Comparison of ENCODE assay signal across 25 mouse cellular contexts in genomic region chr10:92791908-92792307, GRCm38 (mm10).
DNase-seq lines count a peak whose midpoint lies in the region; ATAC-seq lines count a peak whose summit lies in the region.
"Had no signal": no experiment of that assay in that cellular context is flagged by ENCODE, and none has a peak within 500 bp of the region (broad histone marks: within the 10 kb centered on the region; RNA-seq: fewer than 3 reads in every experiment).

No protein-coding gene starts in this region.

- H3K9me3 ChIP-seq in midbrain, embryonic 10.5 days (replicated peaks), result no peaks in the 10 kb centered on the region
- H3K9me3 ChIP-seq in midbrain, embryonic 16.5 days (replicated peaks; ENCODE audit: control insufficient read depth, low read length, poor library complexity, severe bottlenecking), result no peaks in the 10 kb centered on the region
- H3K9me3 ChIP-seq in forebrain, embryonic 13.5 days (replicated peaks), result no peaks in the 10 kb centered on the region
- no peaks in the 10 kb centered on the region for H3K9me3 ChIP-seq in midbrain, embryonic 13.5 days
- H3K9me3 ChIP-seq: embryonic facial prominence, embryonic 13.5 days; heart, embryonic 12.5 days; hindbrain, embryonic 15.5 days; intestine, embryonic 15.5 days; limb, embryonic 10.5 days; liver, embryonic 15.5 days; lung, embryonic 15.5 days; megakaryocyte, embryonic 14.5 days had no signal

- peak; percentile 14 for DNase-seq in embryo, embryonic 10.5 days (ENCODE audit: low spot score)
- no peak for DNase-seq in embryo, embryonic 9.5 days (ENCODE audit: extremely low spot score)
- DNase-seq in midbrain, embryonic 10.5 days (ENCODE audit: low spot score), result peak; percentile 17
- DNase-seq in urinary bladder, postnatal 36 days (ENCODE audit: low spot score in 2 of 2), result no peak
- no peak for DNase-seq in MN1 (ENCODE audit: low spot score)
- DNase-seq: adrenal gland, postnatal 25 days; cerebellum, adult 9-11 months; heart, postnatal 10 days; kidney, adult 9 months; kidney, postnatal 14 days; liver; lung, postnatal 36 days had no signal

- H3K27ac ChIP-seq in midbrain, embryonic 10.5 days (replicated peaks), result peak overlapping the region; percentile 78
- no peak overlapping the region for H3K27ac ChIP-seq in midbrain, embryonic 16.5 days (ENCODE audit: low read length)
- peak overlapping the region; percentile 17; the same call in 1 of the 2 replicates for H3K27ac ChIP-seq in forebrain, embryonic 13.5 days
- H3K27ac ChIP-seq in midbrain, embryonic 13.5 days, result peak overlapping the region; percentile 54
- H3K27ac ChIP-seq: embryonic facial prominence, embryonic 13.5 days; hindbrain, embryonic 15.5 days; intestine, embryonic 15.5 days; layer of hippocampus, adult 2 months; limb, embryonic 10.5 days; liver, embryonic 15.5 days; lung, embryonic 15.5 days had no signal

- no peak overlapping the region for H3K4me3 ChIP-seq in midbrain, embryonic 10.5 days
- H3K4me3 ChIP-seq in midbrain, embryonic 16.5 days (ENCODE audit: low read depth, low read length), result no peak overlapping the region
- no peak overlapping the region for H3K4me3 ChIP-seq in forebrain, embryonic 13.5 days
- no peak overlapping the region for H3K4me3 ChIP-seq in midbrain, embryonic 13.5 days (replicated peaks)
- H3K4me3 ChIP-seq: embryonic facial prominence, embryonic 13.5 days; erythroblast, embryonic 14.5 days; heart, embryonic 12.5 days; hindbrain, embryonic 15.5 days; intestine, embryonic 15.5 days; layer of hippocampus, adult 2 months; limb, embryonic 10.5 days; liver, embryonic 15.5 days; lung, embryonic 15.5 days; megakaryocyte, embryonic 14.5 days had no signal

- peaks cover 30% of the 10 kb centered on the region for H3K4me1 ChIP-seq in midbrain, embryonic 10.5 days
- H3K4me1 ChIP-seq in midbrain, embryonic 16.5 days (ENCODE audit: control insufficient read depth, insufficient read depth, low read length), result peaks cover 9% of the 10 kb centered on the region
- peaks cover 13% of the 10 kb centered on the region for H3K4me1 ChIP-seq in forebrain, embryonic 13.5 days
- H3K4me1 ChIP-seq in midbrain, embryonic 13.5 days (replicated peaks), result peaks cover 25% of the 10 kb centered on the region
- H3K4me1 ChIP-seq: embryonic facial prominence, embryonic 13.5 days; heart, embryonic 12.5 days; intestine, embryonic 15.5 days; limb, embryonic 10.5 days; liver, embryonic 15.5 days; lung, embryonic 15.5 days; megakaryocyte, embryonic 14.5 days had no signal

- no peaks in the 10 kb centered on the region for H3K36me3 ChIP-seq in midbrain, embryonic 10.5 days
- no peaks in the 10 kb centered on the region for H3K36me3 ChIP-seq in midbrain, embryonic 16.5 days (ENCODE audit: control insufficient read depth, insufficient read depth, low read length)
- H3K36me3 ChIP-seq in forebrain, embryonic 13.5 days (ENCODE audit: poor library complexity, severe bottlenecking), result no peaks in the 10 kb centered on the region
- no peaks in the 10 kb centered on the region for H3K36me3 ChIP-seq in midbrain, embryonic 13.5 days
- H3K36me3 ChIP-seq: embryonic facial prominence, embryonic 13.5 days; heart, embryonic 12.5 days; hindbrain, embryonic 15.5 days; intestine, embryonic 15.5 days; limb, embryonic 10.5 days; liver, embryonic 15.5 days; lung, embryonic 15.5 days had no signal

- WGBS in midbrain, embryonic 10.5 days, result 69% methylated on average over 10 of the region's 10 CpGs
- 24% methylated on average over 10 of the region's 10 CpGs for WGBS in midbrain, embryonic 16.5 days
- whole genome bisulfite sequencing in forebrain, embryonic 13.5 days, result 29% methylated on average over 10 of the region's 10 CpGs
- WGBS in midbrain, embryonic 13.5 days, result 19% methylated on average over 10 of the region's 10 CpGs

- no peak overlapping the region for H3K4me2 ChIP-seq in midbrain, embryonic 16.5 days (ENCODE audit: low read length)
- H3K4me2 ChIP-seq in forebrain, embryonic 13.5 days, result 0 out of 2 replicates have a peak overlapping the region, but pooled peaks have one; percentile 2
- peak overlapping the region; percentile 25; the same call in 1 of the 2 replicates for H3K4me2 ChIP-seq in midbrain, embryonic 13.5 days (replicated peaks)
- H3K4me2 ChIP-seq: embryonic facial prominence, embryonic 13.5 days; heart, embryonic 12.5 days; hindbrain, embryonic 15.5 days; intestine, embryonic 15.5 days; liver, embryonic 15.5 days; lung, embryonic 15.5 days had no signal

- no peak; the same call in 1 of the 2 replicates for ATAC-seq in midbrain, embryonic 16.5 days
- ATAC-seq in forebrain, embryonic 13.5 days, result peak; percentile 38; the same call in 1 of the 2 replicates
- ATAC-seq in midbrain, embryonic 13.5 days, result peak; percentile 63; the same call in 1 of the 2 replicates
- ATAC-seq: intestine, embryonic 15.5 days had no signal

- no peaks in the 10 kb centered on the region for H3K27me3 ChIP-seq in midbrain, embryonic 10.5 days (ENCODE audit: low read depth, poor library complexity, severe bottlenecking)
- no peaks in the 10 kb centered on the region for H3K27me3 ChIP-seq in midbrain, embryonic 16.5 days (ENCODE audit: control insufficient read depth, insufficient read depth, low read depth, low read length)
- H3K27me3 ChIP-seq in forebrain, embryonic 13.5 days, result no peaks in the 10 kb centered on the region
- no peaks in the 10 kb centered on the region for H3K27me3 ChIP-seq in midbrain, embryonic 13.5 days
- H3K27me3 ChIP-seq: embryonic facial prominence, embryonic 13.5 days; heart, embryonic 12.5 days; hindbrain, embryonic 15.5 days; intestine, embryonic 15.5 days; liver, embryonic 15.5 days; lung, embryonic 15.5 days; megakaryocyte, embryonic 14.5 days had no signal

- no peak overlapping the region for H3K9ac ChIP-seq in midbrain, embryonic 16.5 days (ENCODE audit: low read depth, low read length)
- no peak overlapping the region for H3K9ac ChIP-seq in forebrain, embryonic 13.5 days
- no peak overlapping the region for H3K9ac ChIP-seq in midbrain, embryonic 13.5 days (replicated peaks)
- H3K9ac ChIP-seq: embryonic facial prominence, embryonic 13.5 days; heart, embryonic 12.5 days; hindbrain, embryonic 15.5 days; intestine, embryonic 15.5 days; liver, embryonic 15.5 days; lung, embryonic 15.5 days had no signal

Comparison
In these comparisons a context has a peak if more than half of its experiments do, and no peak if none do; other contexts are left out.
1. DNase-seq: peak in embryo, embryonic 10.5 days (single experiment) and midbrain, embryonic 10.5 days (single experiment); none in embryo, embryonic 9.5 days (single experiment), urinary bladder, postnatal 36 days (0 of 2) and MN1 (single experiment).